Mouse (Mus musculus) embryonic facial prominence, embryonic 14.5 days (tissue): ENCODE measurements at regions not wholly inside any gene's neighbourhood (a gene's known extent, or its start where the extent isn't known, plus 50 kb on each side); places are given as distances from the start of the nearest gene placed in this dataset.

Experiments used
- ATAC-seq: fragments of 200-750 bp; cut with Nextera tagmentation; 2 replicates; pipeline ENCODE4 v1.8.0; 2017; ENCODE audit warnings: low read depth, moderate number of reproducible peaks, moderate TSS enrichment
- DNase-seq: peaks from one replicate; pipeline ENCODE4 v3.0.0-alpha.2; 2015; ENCODE audit warnings: low spot score
- H3K27ac ChIP-seq: fragments of 300-500 bp; sonication (generic); replicated peaks from 2 replicates; pipeline ENCODE4 v1.5.1; 2014; ENCODE audit warnings: low read depth, mild to moderate bottlenecking, low read length, moderate library complexity
- H3K27me3 ChIP-seq: fragments of 300-500 bp; sonication (generic); replicated peaks from 2 replicates; pipeline ENCODE4 v1.6.1; 2014; ENCODE audit warnings: low read length; ENCODE audit not compliant: control insufficient read depth, insufficient read depth
- H3K36me3 ChIP-seq: fragments of 300-500 bp; sonication (generic); 2 replicates; pipeline ENCODE4 v1.6.1; 2014; ENCODE audit warnings: low read length, mixed read lengths; ENCODE audit not compliant: control insufficient read depth, insufficient read depth
- H3K4me1 ChIP-seq: fragments of 300-500 bp; sonication (generic); 2 replicates; pipeline ENCODE4 v1.6.1; 2014; ENCODE audit warnings: antibody characterized with exemption, low read length; ENCODE audit not compliant: control insufficient read depth, insufficient read depth
- H3K4me2 ChIP-seq: fragments of 300-500 bp; sonication (generic); 2 replicates; pipeline ENCODE4 v1.6.1; 2014; ENCODE audit warnings: low read depth, mild to moderate bottlenecking, low read length, moderate library complexity, mixed read lengths
- H3K4me3 ChIP-seq: fragments of 300-500 bp; sonication (generic); 2 replicates; pipeline ENCODE4 v1.5.1; 2014; ENCODE audit warnings: low read depth, mild to moderate bottlenecking, low read length
- H3K9ac ChIP-seq: fragments of 300-500 bp; sonication (generic); 2 replicates; pipeline ENCODE4 v1.6.1; 2014; ENCODE audit warnings: low read depth, mild to moderate bottlenecking, low read length, moderate library complexity, mixed read lengths
- H3K9me3 ChIP-seq: fragments of 300-500 bp; sonication (generic); 2 replicates; pipeline ENCODE4 v1.6.1; 2016; ENCODE audit warnings: low read length; ENCODE audit not compliant: control insufficient read depth
- WGBS: fragments of 180-500 bp; shearing (Covaris S2); extraction: QIAGEN DNeasy Blood & Tissue Kit; methylation state at CpG from one replicate; pipeline ENCODE4 v1.1.7; 2014; 5-methylcytosine and 5-hydroxymethylcytosine counted together

GRCm38 (mm10) chr12:107579508-107579907, 91.1 kb downstream of the 3110018I06Rik start:
- no peak overlapping the region for H3K4me2 ChIP-seq
- H3K27me3 ChIP-seq = no peaks in the 10 kb centered on the region
- no peaks in the 10 kb centered on the region for H3K9me3 ChIP-seq
- no peak overlapping the region for H3K27ac ChIP-seq
- ATAC-seq (no peak), DNase-seq (no peak)
- no peak overlapping the region for H3K9ac ChIP-seq
- H3K36me3 ChIP-seq = no peaks in the 10 kb centered on the region
- 60% methylated on average over 5 of the region's 5 CpGs for WGBS
- H3K4me1 ChIP-seq = peaks cover 9% of the 10 kb centered on the region
- no peak overlapping the region for H3K4me3 ChIP-seq

- ATAC-seq (no peak), DNase-seq (no peak)
- H3K36me3 ChIP-seq = no peaks in the 10 kb centered on the region
- H3K9me3 ChIP-seq = no peaks in the 10 kb centered on the region
- H3K9ac ChIP-seq = no peak overlapping the region
- H3K27me3 ChIP-seq = no peaks in the 10 kb centered on the region
- peaks cover 9% of the 10 kb centered on the region for H3K4me1 ChIP-seq
- H3K4me2 ChIP-seq = no peak overlapping the region
- no peak overlapping the region for H3K27ac ChIP-seq
- WGBS = 18% methylated on average over 11 of the region's 11 CpGs
- H3K4me3 ChIP-seq = no peak overlapping the region
These were observed 94.8 kb downstream of the 3110018I06Rik start for GRCm38 (mm10) chr12:107583151-107583720.

GRCm38 (mm10) chr12:107585696-107586225, 97.3 kb downstream of the 3110018I06Rik start:
- H3K4me3 ChIP-seq = no peak overlapping the region
- no peaks in the 10 kb centered on the region for H3K36me3 ChIP-seq
- no peak overlapping the region for H3K27ac ChIP-seq
- ATAC-seq = no peak
- no peak for DNase-seq
- 60% methylated on average over 9 of the region's 9 CpGs for WGBS
- no peak overlapping the region for H3K4me2 ChIP-seq
- H3K27me3 ChIP-seq = no peaks in the 10 kb centered on the region
- H3K9me3 ChIP-seq = no peaks in the 10 kb centered on the region
- no peak overlapping the region for H3K9ac ChIP-seq
- H3K4me1 ChIP-seq = peaks cover 9% of the 10 kb centered on the region

- Histone ChIP-seq H3K9me3 (no peaks in the 10 kb centered on the region), H3K4me2 (no peak overlapping the region), H3K27me3 (no peaks in the 10 kb centered on the region), H3K4me1 (no peaks in the 10 kb centered on the region), H3K4me3 (no peak overlapping the region), H3K36me3 (no peaks in the 10 kb centered on the region), H3K9ac (no peak overlapping the region), H3K27ac (no peak overlapping the region)
- no peak for ATAC-seq
- DNase-seq = no peak
These were observed 107.8 kb downstream of the 3110018I06Rik start for GRCm38 (mm10) chr12:107596236-107596635.

- ATAC-seq (no peak), DNase-seq (no peak)
- Histone ChIP-seq H3K4me1 (no peaks in the 10 kb centered on the region), H3K4me2 (no peak overlapping the region), H3K4me3 (no peak overlapping the region), H3K27me3 (no peaks in the 10 kb centered on the region), H3K36me3 (no peaks in the 10 kb centered on the region), H3K27ac (no peak overlapping the region), H3K9me3 (no peaks in the 10 kb centered on the region), H3K9ac (no peak overlapping the region)
- 96% methylated on average over 5 of the region's 5 CpGs for WGBS
These were observed 112.1 kb downstream of the 3110018I06Rik start for GRCm38 (mm10) chr12:107600576-107600975.

- H3K4me3 ChIP-seq = no peak overlapping the region
- no peaks in the 10 kb centered on the region for H3K27me3 ChIP-seq
- H3K4me2 ChIP-seq = no peak overlapping the region
- 71% methylated on average over 6 of the region's 6 CpGs for WGBS
- no peak overlapping the region for H3K9ac ChIP-seq
- ATAC-seq = no peak
- no peaks in the 10 kb centered on the region for H3K36me3 ChIP-seq
- peaks cover 6% of the 10 kb centered on the region; the same call in 1 of the 2 replicates for H3K9me3 ChIP-seq
- no peaks in the 10 kb centered on the region for H3K4me1 ChIP-seq
- H3K27ac ChIP-seq = no peak overlapping the region
- no peak for DNase-seq
These were observed 120.5 kb downstream of the 3110018I06Rik start for GRCm38 (mm10) chr12:107608966-107609365.

- no peak for ATAC-seq
- Histone ChIP-seq H3K4me1 (no peaks in the 10 kb centered on the region), H3K9ac (no peak overlapping the region), H3K27me3 (no peaks in the 10 kb centered on the region), H3K27ac (no peak overlapping the region), H3K36me3 (no peaks in the 10 kb centered on the region), H3K4me2 (no peak overlapping the region), H3K4me3 (no peak overlapping the region), H3K9me3 (peaks cover 6% of the 10 kb centered on the region; the same call in 1 of the 2 replicates)
- 68% methylated on average over 4 of the region's 4 CpGs for WGBS
- DNase-seq = no peak
These were observed 121.6 kb downstream of the 3110018I06Rik start for GRCm38 (mm10) chr12:107609986-107610385.

GRCm38 (mm10) chr12:107617212-107617994, 129.0 kb downstream of the 3110018I06Rik start:
- H3K36me3 ChIP-seq = no peaks in the 10 kb centered on the region
- no peak overlapping the region for H3K27ac ChIP-seq
- no peak overlapping the region for H3K9ac ChIP-seq
- no peaks in the 10 kb centered on the region; the same call in 1 of the 2 replicates for H3K4me1 ChIP-seq
- H3K9me3 ChIP-seq = no peaks in the 10 kb centered on the region
- no peak overlapping the region for H3K4me3 ChIP-seq
- DNase-seq (peak; percentile 23), ATAC-seq (no peak)
- no peak overlapping the region for H3K4me2 ChIP-seq
- no peaks in the 10 kb centered on the region for H3K27me3 ChIP-seq
- 73% methylated on average over 16 of the region's 16 CpGs for WGBS
